ENCODE assay signal across 8 mouse cellular contexts in the genomic region with DNA sequence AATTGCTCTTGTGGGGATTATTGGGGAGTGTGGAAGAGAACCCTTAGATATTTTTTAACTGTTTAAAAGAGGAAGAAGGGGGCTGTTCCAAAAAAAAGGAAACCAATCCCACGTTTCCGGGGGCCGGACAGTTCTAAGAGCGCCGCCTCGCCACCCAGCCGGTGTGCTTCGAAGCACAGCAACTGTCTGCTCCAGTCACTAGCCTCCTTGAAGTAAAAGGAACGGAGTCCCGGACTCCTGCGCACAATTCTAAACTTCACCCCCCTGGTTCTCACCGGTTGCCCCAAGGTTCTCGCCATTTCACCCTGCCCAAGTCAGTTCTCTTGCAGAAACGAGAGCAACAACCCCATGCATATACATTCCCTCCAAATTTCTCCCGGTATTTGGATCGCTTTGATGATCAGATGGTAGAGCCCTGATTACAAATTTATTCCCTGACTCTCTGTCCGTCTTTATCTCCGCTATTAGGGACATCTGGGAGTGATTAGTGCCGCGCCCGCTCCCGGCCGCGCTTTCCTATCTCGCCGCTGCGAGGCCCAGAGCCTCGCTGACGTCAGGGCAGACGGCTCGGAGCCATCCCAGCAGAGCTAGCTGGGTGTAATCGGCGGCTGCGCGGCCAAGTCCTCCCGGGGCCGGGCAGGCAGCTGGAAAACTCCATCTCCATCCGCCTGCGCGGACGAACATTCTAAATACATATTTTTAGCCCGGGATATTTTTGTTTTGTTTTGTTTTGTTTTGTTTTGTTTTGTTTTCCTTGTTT. TPM values are rescaled to one million over a fixed set of nuclear protein-coding genes. Genes with fewer than 3 reads are reported as not detected.
DNase-seq lines count a peak whose midpoint lies in the region; ATAC-seq lines count a peak whose summit lies in the region.

No protein-coding gene starts in this region.

- no peaks in the 10 kb centered on the region for H3K4me1 ChIP-seq in brown adipose tissue, adult 24 weeks (ENCODE audit: control insufficient read depth, insufficient read depth, insufficient read length, low read length)
- H3K4me1 ChIP-seq in intestine, embryonic 15.5 days (replicated peaks) = peaks cover 10% of the 10 kb centered on the region

- no peak overlapping the region for H3K27ac ChIP-seq in brown adipose tissue, adult 24 weeks (replicated peaks; ENCODE audit: low read depth, low read length)
- H3K27ac ChIP-seq in intestine, embryonic 15.5 days = peak overlapping the region; percentile 72

- H3K36me3 ChIP-seq in intestine, embryonic 15.5 days = no peaks in the 10 kb centered on the region

- H3K4me3 ChIP-seq in brown adipose tissue, adult 24 weeks (ENCODE audit: insufficient read depth, low read depth, low read length) = peak overlapping the region; percentile 25
- peak overlapping the region; percentile 30 for H3K4me3 ChIP-seq in intestine, embryonic 15.5 days (replicated peaks)

- peak overlapping the region; percentile 59 for H3K4me2 ChIP-seq in intestine, embryonic 15.5 days (replicated peaks)

- WGBS in intestine, embryonic 15.5 days = 1% methylated on average over 42 of the region's 42 CpGs

- H3K9ac ChIP-seq in intestine, embryonic 15.5 days = peak overlapping the region; percentile 36; the same call in 1 of the 2 replicates

- H3K27me3 ChIP-seq in intestine, embryonic 15.5 days (replicated peaks) = peaks cover 47% of the 10 kb centered on the region

- DNase-seq in gastrocnemius, postnatal 4 days (ENCODE audit: low spot score in 2 of 2) = peak; percentile 61 to 82
- DNase-seq in lung, postnatal 4 days = peak; percentile 64 to 76
- DNase-seq in urinary bladder, postnatal 4 days (ENCODE audit: low spot score in 2 of 2) = peak; percentile 70 to 79
- no peak for DNase-seq in ovary, postnatal 10 days (ENCODE audit: low spot score)
- DNase-seq in frontal cortex, adult 2 months (ENCODE audit: extremely low spot score in 1 of 2, low spot score in 1 of 2) = no peak

- peak; percentile 41 for ATAC-seq in CD4-positive, CD25-positive, alpha-beta regulatory T cell, adult 4 months
- ATAC-seq in intestine, embryonic 15.5 days = peak; percentile 83

- H3K9me3 ChIP-seq in intestine, embryonic 15.5 days = no peaks in the 10 kb centered on the region

RNA-seq across cellular contexts. Expression of a gene that starts 7.6 kb away (rescaled TPM):
- polyA plus RNA-seq in CD4-positive, CD25-positive, alpha-beta regulatory T cell, adult 4 months (2017; shearing (Covaris generic)) = not detected
- not detected in 2 replicates for polyA plus RNA-seq in brown adipose tissue, adult 24 weeks (2012; ENCODE audit: insufficient read depth, insufficient read length, missing spikeins)
- 1 to 10 TPM; 1.5 to 1.6 TPM for total RNA-seq in gastrocnemius, postnatal 4 days (2021)
- polyA plus RNA-seq in intestine, embryonic 15.5 days (2015; fragmentation: Nextera tagmentation; extraction: Ambion mirVana) = 6.7 and 9.4 TPM in 2 replicates
- 0.04 and 0.38 TPM in 2 replicates for polyA plus RNA-seq in frontal cortex, adult 2 months (2012; rRNA removed)

Comparison
In these comparisons a context has a peak if more than half of its experiments do, and no peak if none do; other contexts are left out.
1. DNase-seq: peak in gastrocnemius, postnatal 4 days (2 of 2), lung, postnatal 4 days (2 of 2) and urinary bladder, postnatal 4 days (2 of 2); none in ovary, postnatal 10 days (single experiment) and frontal cortex, adult 2 months (0 of 2).